Mouse (Mus musculus): ENCODE results near the gene Fam198a.

Fam198a gene

DNA sequence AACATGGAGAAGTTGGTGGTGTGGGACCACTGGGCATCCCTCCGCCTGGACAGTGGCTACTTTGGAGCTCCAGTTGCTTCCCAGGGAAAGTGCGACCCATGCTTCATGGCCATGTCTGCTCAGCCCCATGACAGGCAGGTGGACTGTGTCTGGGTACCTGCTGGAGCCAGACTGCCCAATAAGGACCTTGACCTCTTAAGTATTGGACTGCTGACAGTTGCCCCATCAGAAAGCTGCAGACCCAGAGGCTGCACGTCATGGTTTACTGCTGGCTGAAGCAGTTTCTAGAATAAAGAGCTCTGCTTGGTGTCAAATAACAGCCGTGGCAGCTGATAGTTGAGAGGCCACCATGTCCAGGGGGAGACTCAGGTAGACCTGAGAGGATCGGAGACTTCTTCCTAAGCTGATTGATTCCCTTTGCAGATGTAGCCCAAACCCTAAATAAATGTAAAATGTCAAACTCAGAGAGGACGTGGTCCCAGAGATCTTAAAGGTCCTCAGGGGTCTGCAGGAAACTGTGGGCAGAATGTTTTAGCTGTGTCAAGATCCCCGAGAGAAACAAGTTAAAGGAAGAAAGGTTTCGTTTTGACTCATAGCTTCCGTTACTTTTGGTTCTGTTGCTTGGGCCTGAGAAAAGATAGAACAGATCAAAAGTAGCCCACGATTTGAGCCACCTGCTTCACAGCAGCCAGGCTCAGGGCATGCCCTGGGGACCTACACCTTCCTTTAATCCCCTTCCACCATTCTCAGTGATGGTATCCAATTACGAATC is 24.0 kb upstream of the Fam198a start:
- no peak for DNase-seq (ENCODE audit: low spot score in 2 of 2)

DNA sequence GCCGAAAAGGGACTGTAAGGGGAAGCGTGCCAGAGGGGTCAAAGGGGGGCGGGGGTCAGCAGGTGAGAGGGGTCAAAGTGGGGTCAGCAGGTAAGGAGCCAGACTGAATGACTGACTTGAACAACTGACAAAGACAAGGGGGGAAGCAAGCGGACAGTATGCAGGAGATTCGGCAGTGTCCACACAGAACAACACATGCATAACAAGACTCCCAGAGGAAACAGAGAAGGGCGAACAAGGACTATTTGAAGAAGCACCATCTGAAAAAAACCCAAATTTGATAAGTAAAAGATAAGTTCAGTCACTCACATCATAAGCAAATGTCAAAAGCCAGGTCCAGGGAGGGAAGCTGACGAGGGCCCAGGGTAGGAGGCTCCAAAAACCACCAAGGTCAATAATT is 23.1 kb upstream of the Fam198a start:
- DNase-seq (ENCODE audit: low spot score in 2 of 2), result no peak

DNA sequence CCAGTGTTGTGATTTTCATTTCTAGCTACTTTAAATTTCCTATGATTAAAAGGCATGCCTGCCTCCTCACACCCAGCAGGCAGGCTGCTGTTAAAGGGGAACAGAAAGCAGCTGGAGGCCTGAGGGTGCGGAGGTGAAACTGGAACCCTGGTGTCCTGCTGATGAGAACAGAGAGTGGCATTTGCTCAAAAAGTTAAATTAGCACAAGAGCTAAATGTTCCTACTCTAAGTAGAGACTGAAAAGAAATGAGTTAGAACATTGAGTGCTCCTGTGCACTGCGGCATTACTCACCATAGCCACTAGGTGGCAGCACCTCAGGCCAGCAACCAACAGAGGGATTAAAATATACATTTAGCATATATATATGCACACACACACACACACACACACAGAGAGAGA is 22.3 kb upstream of the Fam198a start:
- peak; percentile 50 to 52 for DNase-seq (ENCODE audit: low spot score in 2 of 2)

DNA sequence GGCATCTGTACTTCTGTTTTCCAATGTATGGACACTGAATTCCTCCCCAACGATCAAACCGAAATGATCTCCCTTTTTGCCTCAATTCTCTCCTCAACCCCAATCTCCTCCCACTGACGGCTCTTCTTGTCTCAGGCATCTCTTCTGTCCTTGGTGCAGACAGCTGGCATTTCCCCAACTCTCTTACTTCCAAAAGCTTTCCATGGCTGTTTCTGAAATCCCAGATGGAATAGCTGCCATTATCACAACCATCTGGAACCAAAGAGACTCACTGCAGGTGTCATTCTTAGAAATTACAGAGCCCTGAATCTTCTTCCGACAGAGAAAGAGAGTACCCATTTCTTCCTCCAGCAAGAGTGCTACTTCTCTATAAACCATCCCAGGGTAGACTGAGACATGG is 15.9 kb upstream of the Fam198a start:
- DNase-seq (ENCODE audit: low spot score in 2 of 2), result no peak

DNA sequence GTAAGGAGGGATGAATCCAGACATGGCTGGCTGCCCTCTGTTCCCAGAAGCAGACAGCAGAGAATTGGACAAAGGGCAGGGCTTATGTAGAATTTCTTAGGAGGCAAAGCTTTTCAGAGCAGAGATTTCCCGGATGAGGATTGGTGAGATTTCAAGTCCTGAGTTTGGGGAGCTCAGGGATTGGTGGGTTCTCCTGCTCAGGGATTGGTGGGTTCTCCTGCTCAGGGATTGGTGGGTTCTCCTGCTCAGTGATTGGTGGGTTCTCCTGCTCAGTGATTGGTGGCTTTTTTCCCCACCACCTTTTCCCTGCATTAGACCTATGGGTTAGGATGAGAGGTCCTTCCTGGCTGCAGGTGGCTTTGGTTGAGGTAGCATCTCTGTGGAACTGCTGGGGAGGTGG is 13.8 kb upstream of the Fam198a start:
- no peak for DNase-seq (ENCODE audit: low spot score in 2 of 2)

DNA sequence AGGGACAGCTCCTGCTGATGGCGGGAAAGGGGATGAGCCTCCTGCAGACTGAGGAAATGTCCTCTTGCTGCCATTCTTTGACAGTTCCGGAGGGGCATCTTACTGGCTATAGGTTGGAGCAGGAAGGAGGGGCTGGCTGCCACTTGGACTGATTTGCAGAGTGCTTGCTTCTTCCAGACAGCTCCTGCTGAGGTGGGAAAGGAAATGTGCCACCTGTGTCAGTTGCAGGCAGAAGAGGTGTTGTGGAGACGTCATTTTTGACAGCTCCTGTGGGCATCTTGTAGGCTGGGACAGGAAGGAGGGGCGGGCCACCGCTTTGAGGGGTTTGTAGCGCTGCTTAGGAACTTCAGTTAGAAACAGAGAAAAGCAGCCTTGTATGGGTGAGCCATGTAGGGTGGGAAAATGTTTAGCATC is 13.3 kb upstream of the Fam198a start:
- DNase-seq (ENCODE audit: low spot score in 2 of 2), result no peak

DNA sequence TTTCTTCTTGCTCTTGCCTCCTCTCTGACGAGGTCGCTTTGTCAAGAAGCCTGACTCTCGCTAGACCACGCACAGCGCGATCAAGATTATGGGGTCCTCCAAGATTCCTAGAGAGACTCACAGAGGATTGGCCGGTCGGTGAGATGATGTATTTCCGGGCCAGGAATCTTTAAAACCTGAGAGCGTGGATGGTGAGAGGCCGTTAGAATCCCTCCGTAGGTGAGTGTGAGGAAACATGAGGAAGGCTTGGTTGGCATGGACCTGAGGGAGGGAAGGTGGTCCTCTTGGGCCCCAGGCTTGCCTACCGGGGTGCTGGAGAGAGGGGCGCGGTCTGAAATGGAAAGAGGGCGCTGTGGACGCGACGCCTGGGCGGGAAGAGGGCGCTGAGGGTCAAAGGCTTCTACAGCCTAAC is 12.8 kb upstream of the Fam198a start:
- DNase-seq (ENCODE audit: low spot score in 2 of 2), result no peak

DNA sequence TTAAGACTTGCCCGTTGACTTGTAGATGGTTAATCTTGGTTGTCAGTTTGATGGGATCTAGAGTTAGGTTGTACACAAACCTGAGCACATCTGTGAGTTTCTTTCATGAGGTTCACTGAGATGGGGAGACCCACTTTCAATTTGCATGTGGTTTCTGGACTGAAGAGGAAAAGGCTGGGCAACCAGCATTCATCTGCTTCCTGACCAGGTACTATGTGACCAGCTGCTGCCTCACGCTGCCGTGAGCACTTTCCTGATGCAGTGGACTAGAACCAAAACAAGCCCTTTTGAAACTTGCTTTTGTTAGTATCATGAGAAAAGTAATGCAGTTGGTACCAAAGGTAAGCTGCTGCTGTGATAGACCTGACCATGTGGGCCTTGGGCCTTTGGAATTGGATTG is 7.8 kb upstream of the Fam198a start:
- no peak for DNase-seq (ENCODE audit: low spot score in 2 of 2)

DNA sequence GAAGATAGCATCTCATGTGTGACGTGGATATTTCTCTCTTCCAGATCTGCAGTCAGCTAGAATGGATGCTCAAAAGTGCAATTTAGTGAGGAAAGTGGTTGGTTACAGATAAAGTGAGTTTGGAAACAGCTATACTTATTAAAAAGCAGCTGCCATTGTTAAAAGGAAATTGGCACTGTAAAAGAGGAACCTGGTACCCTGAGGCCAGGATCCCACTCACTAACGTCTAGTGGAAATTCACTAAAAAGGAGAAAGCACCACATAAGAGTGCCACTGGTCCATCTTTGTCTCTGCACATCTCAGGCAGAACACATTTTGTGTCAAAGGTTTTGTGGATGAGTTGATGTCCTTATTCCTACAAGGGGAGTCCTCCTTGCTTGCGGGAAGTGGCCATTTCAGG is 7.2 kb upstream of the Fam198a start:
- DNase-seq (ENCODE audit: low spot score in 2 of 2), result no peak

DNA sequence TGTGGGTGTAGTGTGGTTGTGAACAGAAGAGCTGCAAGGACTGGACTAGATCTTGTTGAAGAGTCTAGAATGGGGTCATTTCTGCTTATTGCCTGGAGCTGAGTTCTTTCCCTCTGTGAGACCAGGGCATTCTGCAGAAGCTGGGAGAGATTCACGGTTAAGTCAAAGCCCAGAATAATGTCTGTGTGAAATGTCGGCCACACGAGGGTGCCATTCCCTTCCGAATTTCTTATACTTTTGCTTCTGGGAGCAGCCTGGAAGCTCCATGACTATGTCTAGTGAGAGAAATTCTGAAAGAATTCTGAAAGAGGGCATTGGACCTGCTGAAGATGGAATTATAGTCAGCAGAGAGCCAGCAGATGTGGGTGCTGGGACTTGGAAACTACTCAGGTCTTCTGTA is 3.0 kb upstream of the Fam198a start:
- peak; percentile 62 to 63 for DNase-seq (ENCODE audit: low spot score in 2 of 2)

DNA sequence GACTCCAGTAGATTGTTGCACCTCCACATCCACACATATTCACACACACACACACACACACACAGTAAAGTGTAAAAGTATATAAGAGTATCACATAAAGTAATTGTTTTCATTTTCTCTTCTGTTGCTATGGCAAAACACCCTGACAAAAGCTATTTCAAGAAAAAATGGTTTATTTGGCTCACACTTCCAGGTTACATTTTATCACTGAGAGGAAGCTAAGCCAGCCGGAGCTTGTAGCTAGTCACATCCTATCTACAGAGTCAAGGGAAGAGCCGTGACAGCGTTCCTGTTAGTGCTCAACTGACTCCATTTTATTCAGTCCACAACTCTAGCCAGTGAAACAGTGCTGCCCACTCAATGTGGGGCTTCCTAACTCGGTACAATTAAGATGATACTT is 2.4 kb upstream of the Fam198a start:
- no peak for DNase-seq (ENCODE audit: low spot score in 2 of 2)

DNA sequence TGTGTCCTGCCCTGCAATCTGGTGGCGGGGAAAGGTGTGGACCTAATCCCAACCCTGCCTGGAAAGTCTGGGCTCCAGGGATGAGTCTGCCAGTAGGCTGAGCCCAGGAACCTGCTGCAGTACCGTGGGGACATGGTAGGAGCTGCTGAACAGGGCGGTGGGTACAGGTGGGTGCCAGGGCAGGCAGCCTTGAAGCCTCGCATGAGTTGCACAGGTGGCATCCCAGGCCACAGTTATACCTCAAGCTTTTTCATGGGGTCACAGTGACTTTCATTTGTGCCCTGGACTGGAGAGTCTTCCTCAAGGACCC is 281 bp downstream of the Fam198a start:
- no peak for DNase-seq (ENCODE audit: low spot score in 2 of 2)

DNA sequence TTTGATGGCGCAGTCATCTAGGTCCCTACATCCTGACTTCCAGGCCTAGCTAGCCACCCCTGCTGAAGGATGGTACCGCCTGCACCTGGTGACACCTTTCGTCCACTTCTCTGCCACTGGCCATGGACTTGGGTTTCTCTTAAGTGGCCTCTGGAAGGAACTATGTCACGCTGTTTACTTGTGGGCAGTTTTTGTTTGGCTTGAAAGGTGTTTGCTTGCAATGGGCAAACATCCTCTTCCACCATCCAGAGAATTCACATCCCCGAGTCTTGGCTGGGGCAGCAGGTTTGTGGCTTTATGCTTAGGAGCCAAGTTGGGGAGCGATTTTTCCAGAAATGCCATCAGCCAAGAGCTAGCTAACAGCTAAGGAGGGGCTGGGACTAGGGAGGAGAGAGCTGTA is 1.8 kb downstream of the Fam198a start:
- DNase-seq (ENCODE audit: low spot score in 2 of 2), result no peak

DNA sequence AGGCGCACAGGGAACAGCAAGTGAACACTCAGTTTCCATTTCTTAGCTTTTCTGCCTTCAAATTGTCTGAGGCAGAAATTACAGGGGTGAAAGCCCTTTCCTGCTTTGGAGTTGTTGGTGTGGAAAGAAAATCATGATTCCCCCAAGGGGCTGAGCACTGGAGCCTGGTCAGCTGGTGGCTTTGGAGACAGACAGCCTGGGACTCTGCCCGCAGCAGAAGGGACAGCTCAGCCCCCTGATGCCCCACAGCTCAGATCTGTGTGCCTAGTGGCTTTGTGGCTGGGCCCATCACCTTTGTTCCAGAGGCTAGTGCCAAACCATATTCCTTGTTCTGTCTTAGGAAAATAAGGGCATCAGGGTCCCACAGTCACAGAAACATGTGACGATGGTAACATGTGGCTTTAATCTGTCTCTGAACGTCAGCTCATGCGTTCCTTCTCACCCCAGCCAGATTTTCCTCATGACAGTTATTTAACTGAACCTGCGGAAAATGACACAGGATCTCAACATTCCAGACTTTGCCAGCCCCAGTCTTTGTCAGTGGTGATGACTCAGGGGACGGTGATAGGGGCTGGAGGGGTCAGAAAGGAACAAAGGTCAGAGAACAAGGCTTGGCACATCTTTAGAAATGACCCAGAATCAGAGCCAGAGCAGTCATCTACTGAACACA is 9.3 kb downstream of the Fam198a start:
- no peak for DNase-seq (ENCODE audit: low spot score in 2 of 2)

DNA sequence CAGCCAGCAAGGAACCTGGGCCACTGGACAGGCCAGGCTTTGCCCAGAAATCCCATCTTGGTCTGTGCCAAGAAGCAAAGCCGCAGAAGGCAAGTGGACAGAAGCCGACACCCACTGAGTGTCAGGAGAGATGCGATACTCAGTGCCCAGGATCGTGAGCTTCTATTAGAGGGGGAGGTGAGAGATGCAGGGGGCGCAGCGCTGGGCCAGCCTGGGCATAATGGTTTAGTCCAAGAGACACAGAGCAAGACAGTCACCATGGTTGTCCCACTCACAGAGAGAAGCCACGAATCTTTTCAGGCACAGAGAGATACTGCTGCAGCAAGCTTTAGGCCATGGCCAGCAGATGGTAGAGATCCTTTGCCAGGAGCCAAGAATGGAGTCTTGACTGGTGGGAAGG is 14.2 kb downstream of the Fam198a start:
- DNase-seq (ENCODE audit: low spot score in 2 of 2), result no peak

DNA sequence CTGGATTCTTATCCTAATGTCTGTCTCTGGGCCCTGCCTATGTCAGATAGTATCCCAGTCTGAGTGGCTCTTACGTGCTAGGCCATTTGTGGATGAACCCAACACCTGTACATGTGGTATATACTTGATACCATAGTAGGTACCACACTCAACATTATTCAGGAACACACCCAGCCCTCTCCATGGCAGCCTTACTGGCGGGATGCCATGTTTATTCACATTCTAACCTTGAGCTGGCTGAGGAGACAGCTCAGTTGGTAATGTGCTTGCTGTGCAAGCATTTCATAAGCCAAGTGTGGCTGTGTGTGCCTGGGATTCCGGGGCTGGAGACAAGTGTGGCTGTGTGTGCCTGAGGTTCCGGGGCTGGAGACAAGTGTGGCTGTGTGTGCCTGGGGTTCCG is 17.5 kb downstream of the Fam198a start:
- no peak for DNase-seq (ENCODE audit: low spot score in 2 of 2)

DNA sequence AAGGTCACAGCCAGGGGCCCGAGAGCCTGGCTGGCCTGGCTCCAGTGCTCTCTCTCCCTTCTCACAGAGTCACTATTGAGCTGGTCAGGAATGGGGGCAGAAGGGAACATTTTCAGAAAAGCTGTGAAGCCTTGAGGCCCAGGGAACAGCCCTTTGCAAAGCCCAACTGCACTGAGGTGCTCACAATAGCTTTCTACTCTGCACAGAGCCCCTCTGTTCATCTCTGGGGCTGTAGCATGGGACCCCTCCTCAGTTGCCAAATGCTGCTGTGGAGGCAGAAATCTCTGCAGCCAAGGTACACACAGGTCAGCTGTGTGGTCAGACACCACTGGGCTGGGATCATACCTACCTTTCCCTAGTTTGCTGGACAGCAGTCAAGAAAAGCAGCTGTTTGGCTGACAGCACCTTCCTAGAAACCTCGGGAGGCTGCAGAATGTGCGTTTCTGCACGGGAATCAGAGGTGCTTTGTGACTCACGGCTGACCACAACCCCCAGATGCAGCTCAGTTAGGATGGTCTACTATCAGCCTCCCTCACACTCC is 19.1 kb downstream of the Fam198a start:
- DNase-seq (ENCODE audit: low spot score in 2 of 2), result no peak

DNA sequence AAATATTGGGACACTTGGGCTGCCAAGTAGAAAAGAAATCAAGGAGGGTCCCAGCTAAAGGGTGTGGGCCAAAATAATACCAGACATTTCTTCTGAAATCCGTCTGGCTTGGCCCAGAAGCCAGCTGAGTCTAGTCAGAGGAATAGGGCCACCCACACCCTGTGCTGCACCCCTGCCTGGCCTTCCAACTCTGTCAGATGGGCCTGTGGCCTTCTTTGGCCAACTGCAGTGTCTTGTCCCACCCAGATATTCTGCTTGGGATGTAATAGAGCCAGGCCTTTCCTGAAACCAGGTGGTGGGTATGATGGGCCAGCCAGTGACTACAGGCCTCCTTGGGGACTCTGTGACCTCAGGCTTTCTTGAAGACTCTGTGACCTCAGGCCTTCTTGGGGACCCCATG is 22.4 kb downstream of the Fam198a start:
- no peak for DNase-seq (ENCODE audit: low spot score in 2 of 2)

DNA sequence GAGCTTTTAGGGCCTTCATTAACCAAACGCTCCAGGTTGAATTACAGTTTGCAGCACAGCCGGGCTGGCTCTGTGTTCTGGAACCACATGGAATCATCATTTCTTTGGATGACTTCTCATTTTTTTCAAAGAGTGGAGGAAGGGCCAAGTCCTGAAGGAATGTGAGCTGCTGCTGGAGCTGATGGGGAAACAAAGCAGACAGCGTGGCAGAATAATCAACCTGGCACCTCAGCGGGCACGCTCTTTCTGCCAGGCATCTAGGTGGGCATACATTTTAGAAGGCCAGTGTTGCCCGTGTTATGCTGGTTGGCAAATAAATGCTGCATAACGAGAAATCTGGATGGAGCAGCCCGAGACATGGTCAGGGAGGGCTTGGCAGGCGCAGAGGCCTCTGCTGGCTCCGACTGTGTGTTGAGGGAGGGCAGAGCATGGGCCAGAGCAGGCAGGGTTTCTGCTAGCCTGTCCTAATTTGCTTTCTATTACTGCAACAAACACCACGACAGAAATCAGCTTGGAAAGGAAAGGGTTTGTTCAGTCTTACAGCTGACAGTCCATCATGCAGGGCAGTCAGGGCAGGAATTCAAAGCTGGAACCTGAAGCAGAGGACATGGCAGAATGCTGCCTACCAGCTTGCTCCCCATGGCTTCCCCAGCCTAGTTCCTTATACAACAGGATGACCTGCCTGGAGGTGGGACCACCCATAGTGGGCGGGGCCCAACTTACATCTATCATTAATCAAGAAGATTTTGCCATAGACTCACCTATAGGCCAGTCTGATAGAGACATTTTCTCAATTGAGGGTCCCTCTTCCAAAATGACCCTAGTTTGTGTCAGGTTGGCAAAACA is 23.6 kb downstream of the Fam198a start:
- DNase-seq (ENCODE audit: low spot score in 2 of 2), result no peak

DNA sequence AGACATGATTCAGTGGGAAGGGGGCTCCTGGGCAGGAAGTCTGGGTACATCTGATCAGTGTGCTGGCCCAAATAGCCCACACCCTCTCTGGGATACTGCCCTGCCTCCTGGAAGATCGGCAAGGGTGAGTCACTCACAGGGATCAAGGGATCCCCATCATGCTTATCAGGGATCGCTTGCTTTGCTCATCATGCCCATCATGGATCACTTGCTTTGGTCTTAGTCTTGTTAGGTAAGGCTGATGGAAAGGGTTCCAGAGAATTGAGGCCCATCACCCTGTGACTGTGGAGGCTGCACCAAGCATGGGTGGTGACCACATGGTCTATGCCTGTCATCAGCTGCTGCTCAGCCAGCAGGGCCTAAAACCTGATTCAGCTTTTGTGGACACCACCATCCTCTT is 24.5 kb downstream of the Fam198a start:
- no peak for DNase-seq (ENCODE audit: low spot score in 2 of 2)

DNA sequence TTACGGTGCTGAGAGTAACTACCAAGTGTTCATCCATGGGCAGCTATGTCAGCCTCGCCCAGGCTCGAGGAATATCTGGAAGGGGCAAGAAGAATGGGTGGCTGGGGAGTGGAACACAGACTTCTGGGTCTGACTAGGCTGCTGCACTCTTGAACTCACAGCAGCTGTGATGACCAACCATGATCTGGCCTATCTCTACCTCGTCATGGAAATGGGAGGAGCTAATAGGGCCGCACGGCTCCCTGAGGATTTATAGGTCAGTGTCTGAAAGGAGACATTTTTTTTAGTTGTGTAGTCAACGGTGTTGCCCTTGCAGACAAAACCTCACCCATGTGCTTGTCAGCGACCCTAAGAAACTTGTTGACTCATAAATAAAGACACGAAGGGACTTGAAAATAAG is 30.3 kb downstream of the Fam198a start:
- no peak for DNase-seq (ENCODE audit: low spot score in 2 of 2)

DNA sequence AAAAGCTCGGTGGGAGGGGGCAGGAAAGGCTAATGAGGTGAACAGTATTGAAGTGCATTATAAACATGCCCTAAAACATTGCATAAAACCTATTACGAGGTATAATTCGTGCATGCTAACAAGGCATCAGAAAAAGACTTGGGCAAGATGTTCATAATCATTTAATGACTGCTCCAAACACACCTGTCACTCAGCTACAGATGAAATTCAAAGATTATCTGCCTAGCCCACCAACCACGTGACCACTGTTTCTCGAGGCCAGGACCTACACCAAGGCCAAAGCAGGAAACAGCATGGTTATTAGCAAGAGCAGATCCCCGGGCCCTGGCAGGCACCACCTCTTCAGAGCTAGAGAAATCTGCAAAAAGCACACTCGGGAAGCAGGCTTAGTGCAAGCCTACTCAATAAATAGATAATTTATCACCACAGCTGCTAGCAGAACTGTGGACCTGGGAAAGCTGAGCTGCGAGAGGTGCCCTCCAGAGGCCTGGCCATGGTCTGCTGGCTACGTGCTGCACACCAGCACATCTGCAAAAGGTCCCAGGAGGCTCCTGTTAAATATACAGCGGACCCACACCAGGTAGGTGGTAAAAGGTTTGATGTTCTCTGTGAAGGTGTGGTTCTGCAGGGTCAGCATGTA is 30.8 kb downstream of the Fam198a start:
- no peak for DNase-seq (ENCODE audit: low spot score in 2 of 2)
